Mouse (Mus musculus) T-helper 2 cell (primary cell): Measurements from ENCODE around the gene Gsx2.

Experiments
- in situ Hi-C: fragments of 300-600 bp; cut with MboI, MseI; formaldehyde crosslinking; loops from one replicate; pipeline ENCODE4 v1.15.1; 2025; ENCODE audit warnings: high pct_unique_total_duplicates

Gene Gsx2

DNA sequence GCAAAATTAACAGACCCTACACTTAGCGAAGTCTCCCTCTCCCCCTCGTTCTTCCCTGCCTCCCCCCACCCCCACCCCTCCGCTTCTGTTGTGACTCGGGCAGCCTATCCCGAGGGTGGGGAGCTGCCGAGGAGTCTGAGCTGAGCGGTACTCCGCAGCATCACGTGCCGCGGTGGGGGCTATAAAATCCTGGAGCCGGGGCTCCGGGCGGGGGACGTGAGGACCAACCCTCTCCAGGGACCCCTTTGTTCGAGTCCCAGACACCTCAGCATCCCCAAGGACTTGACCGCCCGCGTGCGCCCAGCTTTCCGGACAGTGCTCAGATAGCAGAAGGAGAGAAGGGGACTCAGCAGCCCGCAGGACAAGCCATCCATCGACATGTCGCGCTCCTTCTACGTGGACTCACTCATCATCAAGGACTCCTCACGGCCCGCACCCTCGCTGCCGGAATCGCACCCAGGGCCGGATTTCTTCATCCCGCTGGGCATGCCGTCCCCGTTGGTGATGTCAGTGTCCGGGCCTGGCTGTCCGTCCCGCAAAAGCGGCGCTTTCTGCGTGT, at the start of gene Gsx2:
Gene Gsx2, plus strand, starts transcription at position 219 of the 559 bp plus-strand sequence.
- in situ Hi-C loops, result no loop called here

DNA sequence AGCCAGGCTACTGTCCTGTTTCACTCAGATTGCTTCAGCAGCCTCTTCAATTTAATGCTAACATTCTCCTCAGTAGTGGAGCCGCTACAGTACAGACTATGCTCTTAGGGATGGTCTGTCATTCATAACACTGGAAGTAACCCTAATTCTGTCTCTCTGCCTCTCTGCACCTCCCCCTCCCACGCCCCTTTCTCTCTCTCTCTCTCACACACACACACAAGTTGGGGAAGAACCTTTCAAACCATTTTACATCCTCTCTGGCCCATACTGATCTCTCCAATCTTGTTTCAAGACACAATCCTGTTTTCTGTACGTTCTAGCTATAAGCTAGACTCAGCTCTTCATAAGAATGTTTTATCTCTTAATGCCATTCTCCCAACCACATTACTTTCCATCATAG, 39.9 kb upstream of the Gsx2 start:
- in situ Hi-C loops, result loop anchor here (25.0 kb wide), 1 partner anchor 948 kb away; no protein-coding TSS in a partner anchor

DNA sequence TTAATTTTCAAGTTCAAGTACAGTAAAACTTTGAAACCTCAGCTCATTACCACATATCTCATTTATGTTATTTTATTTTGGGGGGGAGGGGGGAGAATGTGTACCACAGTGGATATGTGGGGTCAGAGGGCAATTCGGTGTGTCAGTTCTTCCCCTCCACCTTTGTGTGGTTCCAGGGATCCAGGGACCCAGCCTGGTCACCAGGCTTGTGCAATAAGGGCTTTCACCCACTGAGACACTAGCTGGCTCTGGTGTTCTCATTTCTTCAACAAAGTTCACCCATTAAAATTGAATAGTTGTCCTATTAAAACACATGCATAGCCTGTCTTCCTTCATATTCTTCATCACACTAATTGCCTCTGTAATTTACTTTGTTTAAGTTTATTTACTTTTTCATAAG, 36.1 kb upstream of the Gsx2 start:
- in situ Hi-C loops, result loop anchor here (25.0 kb wide), 1 partner anchor 952 kb away; no protein-coding TSS in a partner anchor

DNA sequence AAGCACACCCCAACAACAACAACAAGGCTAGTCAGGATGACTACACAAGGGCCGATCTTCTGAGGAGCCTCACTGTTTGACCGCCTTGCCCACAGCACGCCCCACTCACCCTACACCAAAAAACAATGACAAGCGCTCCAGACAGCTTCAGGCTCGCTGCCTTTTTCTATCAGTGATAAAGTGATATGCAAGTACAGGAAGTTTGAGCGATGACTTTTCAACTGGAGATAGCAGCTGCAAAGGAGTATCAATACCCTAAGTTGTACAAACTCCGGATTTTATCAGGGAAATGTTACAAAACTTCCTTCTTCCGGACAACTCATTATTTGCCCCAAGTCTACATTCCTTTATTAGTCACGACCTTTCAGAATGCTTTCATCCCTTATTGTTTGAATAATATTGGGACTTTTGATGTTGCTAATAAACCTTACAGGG, 32.4 kb upstream of the Gsx2 start:
- in situ Hi-C loops, result loop anchor here (25.0 kb wide), 1 partner anchor 956 kb away; no protein-coding TSS in a partner anchor

DNA sequence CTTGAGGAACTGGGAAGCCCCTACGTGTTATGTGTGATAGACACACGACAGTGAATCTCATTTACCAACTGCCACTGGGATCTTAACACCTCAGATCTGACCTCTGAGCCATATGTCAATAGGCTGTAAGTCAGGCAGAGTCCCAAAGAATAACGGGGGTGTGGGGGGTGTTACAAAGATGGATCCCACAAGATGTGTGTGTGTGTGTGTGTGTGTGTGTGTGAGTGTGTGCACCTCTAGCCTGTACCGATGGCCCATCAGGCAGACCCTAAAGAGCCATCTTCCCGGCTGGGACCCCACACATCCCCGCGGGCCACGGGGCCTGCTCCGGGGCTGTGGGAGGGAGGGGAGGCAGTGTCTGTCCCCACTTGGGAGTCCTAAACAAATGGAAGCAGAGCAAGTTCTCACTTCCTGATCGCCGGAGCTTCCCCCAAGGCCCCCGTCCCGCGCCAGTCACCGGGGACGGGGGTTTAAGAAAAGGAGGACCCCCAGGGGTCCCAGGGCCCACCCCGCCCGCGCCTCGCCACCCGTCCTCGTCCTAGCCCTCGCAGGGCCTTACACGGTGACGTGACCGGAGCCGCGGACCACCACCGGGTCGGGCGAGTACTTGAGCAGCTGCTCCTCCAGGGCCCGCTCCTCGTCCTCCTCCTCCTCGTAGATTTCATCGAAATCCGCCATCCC, 31.6 kb upstream of the Gsx2 start:
- in situ Hi-C loops, result loop anchor here (25.0 kb wide), 1 partner anchor 956 kb away; no protein-coding TSS in a partner anchor

DNA sequence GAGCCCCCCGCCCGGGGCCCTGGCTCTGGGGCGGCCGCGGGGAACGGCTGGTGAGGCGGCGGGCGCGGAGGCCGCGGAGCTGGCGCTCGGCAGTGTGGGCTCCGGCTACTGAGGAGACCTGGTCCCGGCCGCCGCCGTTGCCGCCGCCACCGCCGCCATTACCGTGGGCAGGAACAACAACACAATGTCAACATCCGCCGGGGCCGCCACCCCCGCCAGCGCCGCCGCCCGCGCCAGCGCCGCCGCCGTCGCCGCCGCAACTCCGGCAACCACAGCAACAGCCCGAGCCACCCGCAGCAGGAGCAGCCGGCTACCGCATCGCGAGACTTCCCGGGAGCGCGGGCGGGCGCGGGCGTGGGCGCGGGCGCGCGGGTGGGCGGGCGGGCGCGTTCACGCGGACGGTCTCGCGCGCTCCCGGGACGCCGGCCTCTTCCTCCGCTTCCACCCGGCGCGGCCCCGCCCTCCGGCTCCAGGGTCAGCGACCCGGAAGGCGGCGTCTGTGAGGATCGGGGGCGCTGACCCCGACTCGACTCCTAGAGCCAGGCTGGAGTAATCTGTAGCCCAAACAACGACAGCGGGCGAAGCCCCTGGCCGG, 31.0 kb upstream of the Gsx2 start, which contains the start of gene Chic2:
Gene Chic2, minus strand, starts transcription at position 465 of the 595 bp plus-strand sequence.
- in situ Hi-C loops, result loop anchor here (25.0 kb wide), 1 partner anchor 957 kb away; no protein-coding TSS in a partner anchor

DNA sequence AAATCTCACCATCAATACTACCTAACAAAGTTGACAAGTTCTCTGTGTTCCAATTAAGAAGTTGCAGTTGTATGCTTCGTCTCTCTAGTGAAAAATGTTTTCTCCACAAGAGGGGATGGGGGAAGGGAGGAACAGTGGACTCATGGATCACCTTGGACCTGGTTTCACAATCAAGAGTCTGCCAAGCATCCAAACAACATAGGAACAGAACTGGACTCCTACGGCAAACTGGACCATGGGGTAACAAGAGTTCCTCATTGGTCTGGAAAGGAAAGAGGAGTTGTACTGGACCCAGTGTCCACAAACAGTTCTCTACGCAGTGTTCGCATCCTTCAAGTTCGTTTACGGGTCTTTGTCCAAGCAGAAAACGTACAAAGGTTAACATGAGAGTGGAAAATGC, 30.0 kb upstream of the Gsx2 start:
- in situ Hi-C loops, result loop anchor here (25.0 kb wide), 1 partner anchor 958 kb away; no protein-coding TSS in a partner anchor

DNA sequence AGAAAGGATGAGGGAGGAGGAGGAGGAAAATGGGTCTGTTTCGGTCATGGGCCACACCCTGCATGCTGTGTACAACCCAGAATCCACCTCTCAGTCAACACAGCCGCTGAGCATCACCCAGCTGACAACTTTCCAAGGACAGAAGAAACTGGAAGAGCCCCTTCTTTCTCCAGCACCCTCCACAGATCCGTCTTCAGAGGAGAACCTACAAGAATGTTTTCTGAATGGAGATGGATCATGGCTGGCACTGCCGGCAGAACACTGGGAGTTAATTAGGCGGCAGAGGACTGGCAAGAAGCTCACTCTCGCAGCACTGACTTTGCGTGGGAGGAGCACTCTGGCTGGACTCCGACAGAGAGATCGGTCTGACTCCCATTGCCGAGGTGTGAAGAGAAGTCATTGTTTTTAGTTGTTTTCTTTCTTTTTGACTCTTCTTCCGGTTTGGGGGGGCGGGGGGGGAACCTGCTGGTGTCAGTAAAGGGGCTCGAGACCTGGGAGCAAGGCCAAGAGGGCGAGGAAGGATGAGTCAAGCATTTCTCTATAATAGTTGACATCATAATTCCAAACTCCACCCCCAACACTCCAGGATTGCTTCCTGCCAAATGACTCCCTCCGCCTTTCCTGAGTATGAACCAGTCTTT, 28.6 kb upstream of the Gsx2 start:
- in situ Hi-C loops, result loop anchor here (25.0 kb wide), 1 partner anchor 960 kb away; no protein-coding TSS in a partner anchor

DNA sequence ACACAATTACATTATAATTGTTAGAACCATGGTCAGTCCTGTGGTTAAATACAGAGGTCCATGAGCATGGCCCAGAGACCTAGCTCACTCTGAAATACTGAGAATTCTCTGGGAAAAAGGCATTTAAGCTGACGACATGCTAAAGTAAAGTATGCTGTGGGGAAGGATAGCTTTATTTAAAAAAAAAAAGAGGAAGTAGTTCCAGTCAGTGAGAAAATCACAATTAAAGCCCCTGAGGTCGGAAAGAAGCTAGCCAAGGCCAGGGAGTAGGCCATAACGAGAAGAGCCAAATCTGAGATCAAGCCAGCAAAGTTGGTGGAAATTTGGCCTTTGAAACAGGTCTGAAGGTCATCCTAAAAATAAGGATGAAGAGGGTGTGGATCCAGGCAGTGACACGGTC, 24.3 kb upstream of the Gsx2 start:
- in situ Hi-C loops, result no loop called here

DNA sequence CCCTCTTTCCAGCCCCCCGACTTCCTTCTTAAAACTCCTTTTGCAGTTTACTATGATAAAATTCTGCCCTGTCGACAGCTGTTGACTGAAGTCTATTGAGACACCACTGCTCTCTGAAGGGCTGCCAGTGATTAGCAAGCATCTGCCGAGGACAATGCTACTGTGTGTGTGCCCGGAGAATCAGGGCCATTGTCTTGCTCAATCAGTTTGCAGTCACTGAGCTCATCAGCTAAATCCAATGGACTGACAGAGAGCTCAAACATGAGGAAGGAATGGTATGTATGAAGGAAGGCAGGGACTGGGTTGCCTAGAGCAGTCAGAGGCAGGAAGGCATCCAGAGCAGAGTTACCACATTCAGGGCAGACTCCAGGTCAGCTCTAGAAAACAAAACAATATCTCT, 12.2 kb upstream of the Gsx2 start:
- in situ Hi-C loops, result no loop called here

DNA sequence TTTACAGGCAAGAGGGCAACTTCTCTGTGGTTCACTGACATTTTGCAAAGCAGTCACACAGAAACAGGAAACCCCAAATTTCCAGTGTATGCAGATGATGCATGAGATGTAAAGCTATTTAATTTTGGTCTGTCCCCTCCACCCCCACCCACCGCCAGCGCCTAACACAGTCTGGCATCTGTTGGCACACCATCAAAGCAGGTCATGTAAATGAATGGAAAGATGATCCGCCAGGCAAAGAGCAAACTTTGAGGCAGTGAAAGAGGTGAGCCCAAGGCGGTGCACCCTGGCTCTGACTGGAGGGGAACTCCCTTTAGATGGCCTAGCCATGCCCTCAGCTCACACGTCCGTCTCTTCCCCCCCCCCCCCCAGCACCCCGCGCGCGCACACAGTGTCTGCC, 8.7 kb upstream of the Gsx2 start:
- in situ Hi-C loops, result no loop called here

DNA sequence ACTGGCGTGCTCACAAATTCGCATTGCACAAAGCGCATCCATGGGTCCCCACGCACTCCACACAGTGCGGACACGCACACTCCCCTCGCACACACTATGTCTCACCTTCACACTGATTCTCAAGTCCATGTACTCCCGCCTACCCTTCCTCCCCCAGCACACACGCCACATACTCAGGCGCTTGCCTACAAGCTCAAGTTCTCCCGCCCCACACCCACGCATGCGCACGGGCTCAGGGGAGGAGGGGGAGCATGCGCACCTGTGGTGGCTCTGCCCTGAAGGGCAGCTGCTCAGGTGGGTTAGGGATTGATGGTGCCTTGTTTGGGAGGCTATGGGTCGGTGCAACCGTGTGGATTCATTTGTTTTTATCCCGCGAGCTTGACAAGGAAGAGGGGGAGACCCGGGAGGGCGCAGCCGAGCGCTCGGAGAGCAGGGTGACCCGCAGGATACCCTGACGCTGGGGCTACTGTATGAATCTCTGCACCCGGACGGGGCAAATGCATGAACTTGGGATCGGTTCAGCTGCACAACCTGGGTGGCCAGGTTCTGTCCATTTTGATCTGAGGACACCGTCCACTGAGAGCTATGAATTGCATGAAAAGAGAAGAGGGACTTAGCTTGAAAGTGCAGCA, 8.2 kb upstream of the Gsx2 start:
- in situ Hi-C loops, result no loop called here

DNA sequence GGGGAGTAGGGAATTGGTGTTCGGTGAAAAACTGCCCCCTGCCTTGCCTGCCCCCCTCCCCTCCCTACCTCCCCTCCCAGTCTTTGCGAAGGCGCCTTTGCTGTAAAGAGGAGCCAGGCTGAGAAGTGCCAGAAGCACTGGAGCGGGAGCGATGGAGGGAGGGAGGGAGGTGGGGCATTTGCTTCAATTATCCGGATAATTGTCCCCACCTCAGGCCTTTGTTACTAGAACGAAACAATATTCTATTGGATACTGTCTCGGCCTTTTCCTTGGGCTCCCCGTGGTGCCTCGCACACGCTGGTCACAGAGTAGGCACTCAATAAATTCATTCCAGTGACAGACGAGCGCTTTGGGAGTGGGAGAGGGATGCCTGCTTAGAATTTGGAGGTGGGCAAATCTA, 5.3 kb upstream of the Gsx2 start:
- in situ Hi-C loops, result no loop called here

DNA sequence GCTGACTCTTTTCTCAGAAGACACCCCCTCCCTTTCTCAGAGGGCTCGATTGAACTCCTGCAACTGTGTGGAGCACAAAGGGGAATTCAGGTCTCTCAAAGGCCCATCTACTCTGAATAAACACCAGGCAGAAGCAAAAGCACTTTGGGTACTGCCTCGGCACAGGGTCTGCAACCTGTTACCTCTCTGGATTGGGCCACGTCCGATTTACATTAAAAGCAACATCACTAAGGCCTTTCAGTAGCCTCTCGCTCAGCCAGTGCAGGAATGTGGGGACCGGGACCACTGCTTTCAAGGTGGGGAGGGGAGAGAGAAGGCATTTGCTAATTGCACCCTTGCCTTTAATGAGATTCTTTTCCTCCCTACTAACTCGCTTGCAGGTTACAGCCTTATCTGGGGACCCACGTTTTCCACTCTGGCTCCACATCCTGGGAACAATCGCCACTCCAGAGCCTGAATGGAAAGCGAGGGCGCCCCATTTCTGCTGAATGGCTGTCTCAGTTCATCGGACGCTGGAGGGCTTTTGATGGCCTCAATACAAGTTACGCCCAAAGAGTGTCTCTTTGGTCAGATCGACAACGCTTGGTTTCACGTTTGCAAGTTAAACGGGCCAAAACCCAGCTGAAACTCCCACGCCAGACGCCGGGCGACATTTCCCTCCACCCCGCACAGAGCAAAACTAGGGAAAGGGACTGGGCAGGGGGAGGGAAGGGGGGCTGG, 4.6 kb upstream of the Gsx2 start:
- in situ Hi-C loops, result no loop called here

DNA sequence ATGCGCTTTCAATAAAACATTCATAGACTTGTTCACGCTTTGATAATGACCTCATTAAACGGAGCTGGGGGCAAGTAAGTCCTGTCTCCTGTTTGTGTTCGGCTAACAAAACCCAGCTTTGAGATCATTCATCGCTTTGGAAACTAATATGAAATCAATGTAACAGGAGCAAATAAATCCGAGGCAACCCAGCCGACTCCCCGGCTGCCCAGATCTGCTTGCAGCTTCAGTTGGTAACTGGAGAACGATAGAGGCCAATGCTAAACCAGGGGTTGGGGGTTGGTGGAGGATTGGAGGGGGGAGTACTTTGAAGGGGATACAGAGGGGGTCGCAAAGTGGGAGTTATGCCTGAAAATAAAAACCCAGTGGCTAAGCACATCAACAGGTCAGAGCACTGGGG, 3.5 kb upstream of the Gsx2 start:
- in situ Hi-C loops, result no loop called here

DNA sequence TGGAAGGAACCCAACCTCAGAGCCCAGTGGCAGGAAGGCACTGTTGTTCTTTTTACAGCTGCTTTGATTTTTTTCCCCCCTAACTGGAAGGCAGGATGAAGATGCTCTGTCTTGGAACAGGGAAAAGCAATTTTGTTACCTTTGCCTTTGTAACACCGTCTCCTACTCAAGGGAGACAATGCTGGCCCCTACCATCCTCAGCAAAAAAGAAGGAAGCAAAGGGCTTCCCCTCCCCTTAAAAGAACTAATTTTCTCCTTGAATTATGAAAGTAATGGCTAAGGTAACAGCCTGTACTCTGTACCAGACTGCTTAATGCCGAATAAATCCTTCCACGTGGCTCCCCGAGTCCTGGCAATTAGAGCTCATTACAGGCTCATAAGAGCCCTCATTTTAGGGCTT, 2.9 kb upstream of the Gsx2 start:
- in situ Hi-C loops, result no loop called here

DNA sequence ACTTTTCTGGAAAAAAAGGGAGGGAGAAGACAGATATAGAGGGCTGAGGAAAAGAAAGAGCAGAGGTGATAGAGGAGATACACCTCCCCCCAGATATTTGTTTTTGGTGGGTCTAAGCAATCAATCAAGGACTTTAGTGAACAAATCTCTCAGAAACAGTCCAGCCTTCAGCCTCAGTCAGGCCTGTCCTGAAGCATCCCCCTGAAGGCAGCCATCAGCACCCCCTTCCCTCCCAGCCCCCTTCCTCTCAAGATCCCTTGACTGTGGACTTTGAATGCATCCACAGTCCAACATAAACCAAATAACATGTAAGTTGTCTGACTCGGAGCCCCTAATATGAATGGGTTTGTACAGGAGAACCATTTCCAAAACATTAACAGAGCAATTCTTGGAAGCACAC, 2.2 kb upstream of the Gsx2 start:
- in situ Hi-C loops, result no loop called here

DNA sequence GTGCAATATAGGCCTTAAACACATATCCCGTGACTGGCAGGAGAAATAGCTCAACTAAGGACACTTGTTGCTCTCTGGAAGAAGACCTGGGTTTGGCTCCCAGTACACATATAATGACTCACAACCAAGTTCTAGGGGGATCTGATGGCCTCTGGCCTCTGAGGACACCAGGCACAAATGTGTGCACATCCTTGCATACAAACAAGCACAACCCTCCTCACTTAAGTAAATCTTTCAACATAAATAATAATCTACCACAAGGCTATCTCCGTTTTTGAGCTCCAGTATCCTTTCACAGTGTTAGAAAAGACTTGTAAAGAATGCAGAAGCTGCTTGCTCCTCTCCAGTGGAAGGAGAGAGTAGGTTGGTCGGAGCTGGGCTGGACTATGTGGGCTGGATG, 1.7 kb upstream of the Gsx2 start:
- in situ Hi-C loops, result no loop called here

DNA sequence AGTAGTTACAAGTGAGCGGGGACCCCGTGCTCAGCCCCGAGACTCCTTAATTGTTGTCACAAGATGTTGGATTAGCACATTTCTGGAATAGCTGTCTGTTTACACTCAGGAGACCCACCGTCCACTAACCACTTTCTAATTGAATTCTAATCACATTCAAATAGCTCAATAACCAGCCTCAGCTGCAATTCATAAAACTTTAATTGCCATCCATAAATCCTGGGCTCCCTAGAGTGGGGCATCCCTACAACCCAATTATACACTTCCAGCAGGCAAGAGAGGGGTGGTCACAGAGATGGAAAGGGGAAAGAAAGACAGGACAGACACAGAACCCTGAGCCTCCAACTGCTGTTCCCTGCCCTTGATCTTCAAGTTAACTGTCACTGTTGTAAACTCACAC, 1.3 kb upstream of the Gsx2 start:
- in situ Hi-C loops, result no loop called here

DNA sequence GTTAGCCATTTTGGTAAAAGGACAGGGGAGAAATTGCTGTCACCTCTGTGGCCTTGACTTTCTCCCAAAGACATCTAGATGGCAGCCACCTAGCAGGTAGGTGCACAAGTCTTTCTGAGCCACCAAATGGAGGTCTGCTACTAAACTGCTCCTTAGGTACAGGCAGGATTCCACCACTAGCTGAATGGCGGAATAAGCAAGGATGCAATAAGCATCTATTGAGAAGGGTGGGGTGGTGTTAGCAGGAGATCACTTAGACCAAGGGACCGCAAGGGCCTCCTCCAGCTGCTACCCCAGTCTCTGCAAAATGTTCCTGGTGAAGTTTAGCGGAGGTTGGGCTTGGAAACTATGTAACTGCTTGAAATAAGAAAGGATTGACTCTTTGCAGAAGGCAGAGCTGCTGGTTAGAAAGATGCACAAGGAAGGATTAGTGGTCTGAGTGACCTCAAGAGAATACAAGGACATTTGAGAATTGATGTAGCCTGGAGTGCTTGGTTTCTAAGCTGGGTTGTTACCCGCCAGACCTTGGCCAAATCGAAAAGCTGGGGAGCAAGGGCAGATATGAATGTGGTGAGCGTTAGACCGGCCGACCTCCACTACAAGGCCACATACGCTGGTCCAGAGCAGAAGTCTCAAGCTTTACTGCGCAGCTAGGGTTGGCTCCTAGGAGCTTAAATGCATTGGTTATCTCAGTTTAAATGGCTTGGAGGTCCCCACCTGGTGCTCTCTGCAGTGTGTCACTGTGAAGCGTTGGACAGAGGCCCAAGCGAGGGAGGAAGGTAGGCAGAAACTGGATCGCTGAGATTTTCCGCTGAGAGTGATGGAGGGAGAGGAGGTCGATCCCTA, 641 bp upstream of the Gsx2 start:
- in situ Hi-C loops, result no loop called here
